Mouse (Mus musculus) fibroblast of lung, adult 2 months (primary cell): ENCODE measurements at regions not wholly inside any gene's neighbourhood (a gene's known extent, or its start where the extent isn't known, plus 50 kb on each side); places are given as distances from the start of the nearest gene placed in this dataset.
A peak's percentile ranks its signal among the peaks of the same experiment; 100 is the strongest.

ENCODE experiments used
- DNase-seq: peaks from one replicate; pipeline ENCODE4 v3.0.0-alpha.2; 2011; ENCODE audit warnings: low read depth

GRCm38 (mm10) chr12:32642493-32642892 is 176.9 kb upstream of the Nampt start:
- DNase-seq = no peak

- no peak for DNase-seq
Observed at GRCm38 (mm10) chr12:32653096-32653495, 166.2 kb upstream of the Nampt start.

- no peak for DNase-seq
Observed at GRCm38 (mm10) chr12:32656194-32656593, 163.2 kb upstream of the Nampt start.

- no peak for DNase-seq
Observed at GRCm38 (mm10) chr12:32661782-32662413, 157.4 kb upstream of the Nampt start.

- DNase-seq = no peak
Observed at GRCm38 (mm10) chr12:32666040-32666439, 153.3 kb upstream of the Nampt start.

- DNase-seq = no peak
Observed at GRCm38 (mm10) chr12:32677908-32678307, 141.4 kb upstream of the Nampt start.

GRCm38 (mm10) chr12:32678756-32679155 is 140.6 kb upstream of the Nampt start:
- no peak for DNase-seq

- DNase-seq = no peak
Observed at GRCm38 (mm10) chr12:32681910-32682309, 137.4 kb upstream of the Nampt start.

- no peak for DNase-seq
Observed at GRCm38 (mm10) chr12:32683375-32683774, 136.0 kb upstream of the Nampt start.

- no peak for DNase-seq
Observed at GRCm38 (mm10) chr12:32685788-32686385, 133.5 kb upstream of the Nampt start.

GRCm38 (mm10) chr12:32689361-32689760 is 130.0 kb upstream of the Nampt start:
- DNase-seq = no peak

GRCm38 (mm10) chr12:32690096-32690495 is 129.2 kb upstream of the Nampt start:
- DNase-seq = no peak

GRCm38 (mm10) chr12:32692081-32692819 is 127.1 kb upstream of the Nampt start:
- DNase-seq = peak; percentile 68

- DNase-seq = peak; percentile 46
Observed at GRCm38 (mm10) chr12:32692962-32693361, 126.4 kb upstream of the Nampt start.

- peak; percentile 58 for DNase-seq
Observed at GRCm38 (mm10) chr12:32693678-32694077, 125.7 kb upstream of the Nampt start.

GRCm38 (mm10) chr12:32696832-32697231 is 122.5 kb upstream of the Nampt start:
- no peak for DNase-seq

- DNase-seq = no peak
Observed at GRCm38 (mm10) chr12:32709188-32709587, 110.2 kb upstream of the Nampt start.

GRCm38 (mm10) chr12:32717129-32717921 is 102.0 kb upstream of the Nampt start:
- peak; percentile 79 for DNase-seq

- no peak for DNase-seq
Observed at GRCm38 (mm10) chr12:32719203-32719602, 100.1 kb upstream of the Nampt start.

GRCm38 (mm10) chr12:32724451-32725188 is 94.7 kb upstream of the Nampt start:
- DNase-seq = no peak

GRCm38 (mm10) chr12:32727539-32727938 is 91.8 kb upstream of the Nampt start:
- no peak for DNase-seq

GRCm38 (mm10) chr12:32728425-32728824 is 90.9 kb upstream of the Nampt start:
- DNase-seq = no peak
